Mouse (Mus musculus) kidney, postnatal 36 days (tissue): ENCODE data around the gene Atp6v0a1.
"Not testable (repeated sequence)": the region's sequence is repeated elsewhere in the genome, so short reads cannot be mapped to it uniquely, and the experiment has no call there.

Experiments used
- DNase-seq, 2 experiments: peaks; one replicate each; pipeline ENCODE4 v3.0.0; 2021 to 2022; ENCODE audit warnings: mixed read lengths in 2 of 2

Gene Atp6v0a1

DNA sequence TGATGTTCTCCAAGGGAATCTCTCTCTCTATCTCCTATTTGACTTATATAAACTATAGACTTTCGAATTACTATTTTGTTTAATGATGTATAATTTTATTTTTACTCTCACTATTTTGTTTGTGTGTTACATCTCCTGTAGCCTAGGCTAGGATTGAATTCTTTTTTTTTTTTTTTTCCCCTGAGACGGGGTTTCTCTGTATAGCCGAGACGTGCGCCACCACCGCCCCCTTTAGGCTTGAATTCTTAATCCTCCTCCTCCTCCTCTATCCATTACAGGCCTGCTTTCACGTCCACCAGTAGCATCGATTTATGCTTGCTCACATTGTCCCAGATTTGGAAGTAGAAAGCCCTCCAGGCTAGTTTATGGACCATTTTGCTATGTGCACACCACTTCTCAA, 27.2 kb upstream of the Atp6v0a1 start:
- DNase-seq = no peak

GRCm38 (mm10) chr11:100983125-100983777, 26.0 kb upstream of the Atp6v0a1 start:
- DNase-seq = peak; percentile 79 to 94

DNA sequence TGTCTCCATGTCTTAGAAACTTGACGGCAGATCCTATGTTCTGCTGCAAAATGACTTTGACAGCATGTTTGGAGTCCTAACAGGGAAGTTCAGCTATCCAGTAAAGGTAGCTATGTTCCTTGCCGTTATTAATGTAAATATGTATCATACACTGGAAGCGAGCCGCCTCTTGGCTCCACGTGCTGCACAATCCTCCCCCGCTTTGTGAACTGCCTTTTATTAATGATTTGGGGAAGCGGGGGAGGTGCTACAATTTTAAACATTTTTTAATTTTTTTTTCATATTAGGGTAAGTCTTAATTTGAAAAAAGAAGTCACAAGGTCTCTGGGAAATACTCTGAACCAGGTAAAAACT, 25.5 kb upstream of the Atp6v0a1 start:
- DNase-seq = no peak

DNA sequence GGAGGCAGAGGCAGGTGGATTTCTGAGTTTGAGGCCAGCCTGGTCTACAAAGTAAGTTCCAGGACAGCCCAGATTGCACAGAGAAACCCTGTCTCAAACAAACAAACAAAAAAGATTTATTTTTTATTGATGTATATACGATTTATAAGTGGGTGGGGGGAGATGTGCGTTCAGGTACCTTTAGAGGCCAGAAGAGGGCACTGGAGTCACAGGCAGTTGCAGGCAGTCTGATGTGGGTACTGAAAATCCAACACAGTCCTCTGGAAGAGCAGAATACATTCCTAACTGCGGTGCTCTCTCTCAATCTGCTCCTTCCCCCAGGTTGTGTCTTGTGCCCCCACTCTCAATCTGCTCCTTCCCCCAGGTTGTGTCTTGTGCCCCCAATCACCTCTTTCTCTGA, 23.6 kb upstream of the Atp6v0a1 start:
- no peak for DNase-seq

- DNase-seq = no peak
Measured at GRCm38 (mm10) chr11:100988674-100989073, 20.6 kb upstream of the Atp6v0a1 start.

GRCm38 (mm10) chr11:100989666-100990065, 19.6 kb upstream of the Atp6v0a1 start:
- DNase-seq = no peak

- no peak for DNase-seq
Measured at GRCm38 (mm10) chr11:100991027-100991534, 18.2 kb upstream of the Atp6v0a1 start.

GRCm38 (mm10) chr11:100993437-100993836, 15.8 kb upstream of the Atp6v0a1 start:
- DNase-seq = no peak

DNA sequence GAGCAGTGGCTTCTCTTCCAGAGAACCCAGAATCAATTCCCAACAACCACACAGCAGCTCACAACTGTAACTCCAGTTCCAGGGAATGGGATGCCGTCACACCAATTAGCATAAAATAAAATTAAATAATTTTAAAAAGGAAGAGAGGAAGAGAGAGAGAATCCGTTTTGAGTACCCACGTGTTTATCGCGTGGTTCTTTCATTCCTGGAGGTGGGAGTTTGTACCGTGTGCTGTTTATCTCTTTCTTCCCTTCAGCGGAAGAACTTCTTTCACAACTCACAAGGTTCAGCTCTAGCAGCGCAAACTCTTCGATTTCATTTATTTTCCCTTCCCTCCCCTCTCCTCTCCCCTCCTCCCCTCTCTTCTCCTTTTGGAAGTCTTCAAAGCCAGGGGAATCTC, 15.0 kb upstream of the Atp6v0a1 start:
- DNase-seq = no peak

DNA sequence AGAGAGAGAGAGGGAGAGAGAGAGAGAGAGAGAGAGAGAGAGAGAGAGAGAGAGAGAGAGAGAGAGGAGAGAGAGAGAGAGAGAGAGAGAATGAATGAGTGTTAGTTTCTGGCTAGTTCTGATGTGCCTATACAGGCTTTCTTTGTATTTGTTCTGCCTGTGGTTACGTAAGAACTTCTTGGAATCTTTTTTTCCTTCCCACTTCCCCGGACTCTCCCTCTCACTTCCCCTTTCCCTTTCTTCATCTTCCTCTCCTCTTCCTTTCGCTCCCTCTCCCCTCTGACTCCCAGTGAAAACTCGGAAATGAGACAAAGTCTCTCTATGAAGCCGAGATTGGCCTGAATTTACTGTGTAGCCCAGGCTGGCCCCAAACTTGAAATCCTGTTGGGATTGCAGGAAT, 14.6 kb upstream of the Atp6v0a1 start:
- DNase-seq = no peak

GRCm38 (mm10) chr11:100996501-100996900, 12.8 kb upstream of the Atp6v0a1 start:
- DNase-seq = no peak

DNA sequence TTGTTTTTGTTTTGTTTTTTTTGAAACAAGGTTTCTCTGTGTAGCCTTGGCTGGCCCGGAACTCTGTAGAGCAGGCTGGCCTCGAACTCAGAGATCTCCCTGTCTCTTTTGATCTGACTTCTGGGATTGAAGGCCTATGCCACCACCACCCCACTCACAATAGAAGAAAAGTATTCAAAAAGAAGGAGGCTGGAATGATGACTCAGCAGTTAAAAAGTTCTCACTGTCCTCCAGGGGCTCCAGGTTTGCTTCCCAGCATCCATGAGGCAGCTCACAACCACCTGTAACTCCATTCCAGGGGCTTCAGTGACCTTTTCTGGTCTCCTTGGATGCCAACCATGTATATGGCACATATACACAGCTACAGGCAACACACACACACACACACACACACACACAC, 10.4 kb upstream of the Atp6v0a1 start:
- no peak for DNase-seq

- no peak for DNase-seq
Measured at GRCm38 (mm10) chr11:100999254-100999653, 10.0 kb upstream of the Atp6v0a1 start.

DNA sequence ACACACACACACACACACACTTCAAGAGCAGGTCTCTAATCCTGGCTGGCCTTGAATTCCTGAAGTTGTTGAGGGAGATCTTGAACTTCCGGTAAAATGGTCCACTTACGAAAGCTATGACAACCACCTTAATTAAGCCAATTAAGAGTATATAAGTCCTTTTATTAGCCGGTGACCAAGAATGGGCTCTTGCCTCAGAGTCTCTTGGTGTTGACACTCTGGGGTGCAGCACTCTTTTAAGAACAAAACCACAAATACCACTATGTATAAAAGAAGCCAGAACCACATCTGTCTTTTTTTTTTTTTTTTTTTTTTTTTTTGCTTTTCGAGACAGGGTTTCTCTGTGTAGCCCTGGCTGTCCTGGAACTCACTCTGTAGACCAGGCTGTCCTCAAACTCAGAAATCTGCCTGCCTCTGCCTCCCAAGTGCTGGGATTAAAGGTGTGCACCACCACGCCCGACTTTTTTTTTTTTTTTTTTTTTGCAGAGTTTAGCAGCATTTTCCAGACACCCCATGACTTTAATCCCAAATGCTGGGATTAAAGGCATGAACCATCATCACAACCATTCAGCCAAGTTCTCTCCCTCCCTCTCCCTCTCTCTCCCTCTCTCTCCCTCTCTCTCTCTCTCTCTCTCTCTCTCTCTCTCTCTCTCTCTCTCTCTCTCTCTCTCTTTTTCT, 7.2 kb upstream of the Atp6v0a1 start:
- DNase-seq = not testable (repeated sequence)

DNA sequence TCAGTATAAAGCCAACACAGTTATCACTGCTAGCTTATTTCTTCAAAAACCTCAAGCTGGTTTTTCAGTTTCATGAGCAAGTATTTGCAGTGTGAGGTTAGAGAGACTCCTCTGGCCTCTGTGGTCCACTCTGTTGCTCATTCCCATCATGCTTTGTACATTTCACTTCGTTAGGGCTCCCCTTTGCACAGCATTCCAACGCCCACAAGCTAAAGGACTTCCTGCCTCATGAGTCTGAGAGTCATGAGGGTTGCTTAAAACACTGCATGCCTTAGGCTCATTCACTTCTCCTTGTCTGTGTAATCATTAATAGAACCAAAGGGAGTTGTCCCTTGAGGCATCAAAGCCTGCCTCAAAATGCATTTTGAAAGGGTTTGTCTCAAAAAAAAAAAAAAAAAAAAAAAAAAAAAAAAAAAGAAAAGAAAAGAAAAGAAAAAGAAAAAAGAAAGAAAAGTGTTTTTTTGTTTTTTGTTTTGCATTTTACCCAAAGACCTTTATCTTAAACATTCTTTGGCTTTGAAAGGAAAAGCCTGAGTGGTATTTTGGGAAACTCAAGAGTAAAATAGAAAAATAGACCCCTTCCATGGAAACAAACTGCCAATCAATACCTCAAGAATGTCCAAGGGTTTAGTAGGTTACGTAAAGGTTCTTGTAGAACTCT, 6.1 kb upstream of the Atp6v0a1 start:
- peak; percentile 19 to 54 for DNase-seq

DNA sequence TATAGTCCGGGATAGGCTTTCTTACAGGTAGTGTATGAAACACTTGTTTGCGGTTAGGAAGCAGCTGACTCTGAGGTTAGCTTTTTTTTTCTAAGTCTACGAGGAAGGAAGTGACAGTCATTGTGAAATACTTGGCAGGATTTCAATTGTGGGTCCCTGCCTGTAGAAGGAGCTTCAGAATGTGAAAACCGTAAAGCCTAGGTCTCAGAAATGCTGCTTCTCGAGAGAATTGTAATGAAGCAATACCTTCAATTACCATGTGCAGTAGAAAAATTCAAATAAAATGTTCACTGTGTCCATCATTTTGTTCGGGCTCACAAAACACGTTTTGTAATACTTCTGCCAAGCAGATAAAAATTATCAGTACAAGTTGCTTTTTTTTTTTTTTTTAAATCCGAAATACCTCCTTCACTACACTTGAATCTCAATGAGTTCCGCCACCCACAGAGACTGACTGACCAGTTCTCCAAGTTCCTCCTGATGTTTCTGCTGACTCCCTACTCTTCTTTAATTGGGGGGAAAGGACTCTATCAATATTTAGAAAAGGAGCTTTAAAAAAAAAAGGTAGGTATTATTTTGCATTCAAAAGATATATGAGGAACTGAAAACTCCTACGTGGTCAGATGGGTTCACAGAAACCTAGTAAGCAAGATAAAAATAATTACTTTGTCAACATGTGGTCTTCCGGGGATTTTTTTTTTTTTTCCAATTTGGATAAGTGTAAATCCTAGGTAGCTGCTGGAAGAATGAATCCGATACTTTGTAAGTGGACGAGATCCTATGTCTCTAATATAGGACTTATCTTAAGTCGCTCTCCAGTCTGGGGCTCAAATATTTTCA, 826 bp upstream of the Atp6v0a1 start:
- DNase-seq = peak; percentile 14 to 72

DNA sequence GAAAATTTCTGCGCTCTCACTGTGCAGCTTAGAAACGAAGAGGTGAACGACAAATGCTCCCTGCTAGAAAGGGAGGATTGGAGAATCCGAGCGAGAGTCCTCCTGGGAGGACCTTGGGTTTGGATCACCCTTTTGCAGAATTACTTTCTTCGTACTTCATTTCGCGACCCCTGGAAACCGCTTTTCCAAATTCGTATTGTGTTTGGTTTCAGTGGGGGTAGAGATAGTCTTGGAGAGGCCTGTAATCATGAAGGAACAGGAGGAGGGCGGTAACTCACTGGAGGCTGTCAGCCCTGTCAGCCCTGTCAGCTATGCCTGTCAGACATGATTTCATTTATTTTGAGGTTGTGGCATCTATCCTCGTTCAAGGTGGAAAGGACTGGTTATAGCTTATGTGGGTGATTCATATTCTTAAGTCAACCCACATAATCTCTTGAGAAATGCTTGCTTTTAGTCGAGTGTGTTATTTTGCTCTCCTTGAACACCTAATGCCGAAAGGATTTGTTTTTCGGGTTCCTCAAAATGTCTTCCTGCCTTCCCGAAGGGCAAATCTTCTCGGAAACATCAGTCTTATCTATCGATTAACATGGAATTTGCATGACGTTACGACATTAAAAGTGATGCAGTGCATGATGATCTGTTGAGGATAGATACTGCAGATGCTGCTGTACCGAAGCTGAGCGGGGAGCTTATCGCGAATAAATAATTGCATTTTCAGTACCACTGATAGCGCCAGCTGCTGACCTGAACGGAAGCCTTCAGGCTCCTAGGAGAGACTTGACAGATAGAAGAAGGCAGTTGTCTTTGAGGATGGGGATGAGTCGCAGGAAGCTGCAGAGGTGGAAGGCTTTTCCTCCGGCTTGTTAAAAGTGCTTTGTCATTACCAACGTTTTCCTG, 884 bp downstream of the Atp6v0a1 start:
- peak in 1 of 2 experiments; percentile 34 for DNase-seq

GRCm38 (mm10) chr11:101011641-101012040, 2.4 kb downstream of the Atp6v0a1 start:
- DNase-seq = no peak

GRCm38 (mm10) chr11:101023371-101023770, 14.1 kb downstream of the Atp6v0a1 start:
- no peak for DNase-seq

DNA sequence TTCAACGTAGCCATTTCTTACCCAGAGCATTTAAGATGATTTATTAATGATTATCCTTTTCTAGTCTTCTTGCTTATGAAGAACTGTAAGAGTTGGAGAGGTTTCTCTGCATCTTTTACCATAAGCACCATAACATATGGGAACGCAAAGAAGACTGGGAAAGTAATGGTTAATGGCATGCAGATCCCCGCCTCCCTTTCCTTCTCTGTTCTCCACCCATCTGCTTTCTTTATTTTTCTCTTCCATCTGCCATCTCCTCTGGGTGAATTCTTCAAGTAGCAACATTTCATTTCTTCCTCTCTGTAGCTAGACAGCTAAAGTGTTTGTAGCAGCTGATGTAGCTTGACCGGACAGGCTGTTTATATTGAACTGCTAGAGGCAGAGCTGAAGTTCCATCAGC, 14.7 kb downstream of the Atp6v0a1 start:
- DNase-seq = no peak

DNA sequence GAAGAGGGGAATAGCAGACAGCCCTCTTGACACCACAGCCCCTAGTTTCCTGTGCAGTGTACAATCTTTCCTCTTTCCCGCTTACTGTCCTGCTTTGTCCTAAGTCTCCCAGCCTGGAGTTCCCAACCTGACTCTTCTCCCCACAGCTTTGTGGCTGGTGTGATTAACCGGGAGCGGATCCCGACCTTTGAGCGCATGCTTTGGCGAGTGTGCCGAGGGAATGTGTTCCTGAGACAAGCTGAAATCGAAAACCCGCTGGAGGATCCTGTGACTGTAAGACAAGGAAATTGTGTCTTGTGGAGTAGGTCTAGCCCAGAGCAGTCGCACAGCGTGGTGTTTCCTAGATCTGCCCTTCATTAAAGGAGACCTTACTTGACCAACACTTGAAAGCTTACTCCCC, 17.9 kb downstream of the Atp6v0a1 start:
- peak in 1 of 2 experiments; percentile 33 for DNase-seq

GRCm38 (mm10) chr11:101029320-101029719, 20.1 kb downstream of the Atp6v0a1 start:
- DNase-seq = no peak
